Mouse (Mus musculus) liver, embryonic 16.5 days (tissue): Measurements from ENCODE around the gene Eno2. TPM values are rescaled to one million over a fixed set of nuclear protein-coding genes. Genes with fewer than 3 reads are reported as not detected.

Experiments used
- ATAC-seq: fragments of 200-750 bp; cut with Nextera tagmentation; 2 replicates; pipeline ENCODE4 v1.8.0; 2017; ENCODE audit warnings: low read depth, mild to moderate bottlenecking, moderate number of reproducible peaks, moderate library complexity
- H3K27ac ChIP-seq: fragments of 300-500 bp; sonication (generic); 2 replicates; pipeline ENCODE4 v1.5.1; 2014; ENCODE audit warnings: mild to moderate bottlenecking, low read length
- H3K27me3 ChIP-seq: fragments of 300-500 bp; sonication (generic); 2 replicates; pipeline ENCODE4 v1.6.1; 2014; ENCODE audit warnings: low read depth, low read length, mixed read lengths; ENCODE audit not compliant: control insufficient read depth, insufficient read depth
- H3K36me3 ChIP-seq: fragments of 300-500 bp; sonication (generic); 2 replicates; pipeline ENCODE4 v1.6.1; 2014; ENCODE audit warnings: mild to moderate bottlenecking; ENCODE audit not compliant: control insufficient read depth, insufficient read depth
- H3K4me1 ChIP-seq: fragments of 300-500 bp; sonication (generic); 2 replicates; pipeline ENCODE4 v1.6.1; 2014; ENCODE audit warnings: low read depth, low read length, mixed read lengths; ENCODE audit not compliant: control insufficient read depth
- H3K4me2 ChIP-seq: fragments of 300-500 bp; sonication (generic); 2 replicates; pipeline ENCODE4 v1.6.1; 2014; ENCODE audit warnings: low read depth, low read length, mixed read lengths
- H3K4me3 ChIP-seq: fragments of 300-500 bp; sonication (generic); 2 replicates; pipeline ENCODE4 v1.5.1; 2014; ENCODE audit warnings: low read depth, mild to moderate bottlenecking, low read length
- H3K9ac ChIP-seq: fragments of 300-500 bp; sonication (generic); 2 replicates; pipeline ENCODE4 v1.6.1; 2014; ENCODE audit warnings: low read depth, low read length
- H3K9me3 ChIP-seq: fragments of 300-500 bp; sonication (generic); replicated peaks from 2 replicates; pipeline ENCODE4 v1.6.1; 2016; ENCODE audit warnings: low read length; ENCODE audit not compliant: control insufficient read depth
- WGBS: fragments of 180-500 bp; shearing (Covaris S2); extraction: QIAGEN DNeasy Blood & Tissue Kit; methylation state at CpG from one replicate; pipeline ENCODE4 v1.1.7; 2014; ENCODE audit not compliant: insufficient replicate concordance; 5-methylcytosine and 5-hydroxymethylcytosine counted together
- polyA plus RNA-seq: library from polyadenylated mRNA; unstranded; fragments of >200 nt; fragmentation: Nextera tagmentation; extraction: Ambion mirVana; gene quantifications from 2 replicates; pipeline ENCODE4 v1.2.1, GENCODE M21; 2015

Eno2 gene
- polyA plus RNA-seq, 1 experiment from 2014 or later: 0.40 TPM

DNA sequence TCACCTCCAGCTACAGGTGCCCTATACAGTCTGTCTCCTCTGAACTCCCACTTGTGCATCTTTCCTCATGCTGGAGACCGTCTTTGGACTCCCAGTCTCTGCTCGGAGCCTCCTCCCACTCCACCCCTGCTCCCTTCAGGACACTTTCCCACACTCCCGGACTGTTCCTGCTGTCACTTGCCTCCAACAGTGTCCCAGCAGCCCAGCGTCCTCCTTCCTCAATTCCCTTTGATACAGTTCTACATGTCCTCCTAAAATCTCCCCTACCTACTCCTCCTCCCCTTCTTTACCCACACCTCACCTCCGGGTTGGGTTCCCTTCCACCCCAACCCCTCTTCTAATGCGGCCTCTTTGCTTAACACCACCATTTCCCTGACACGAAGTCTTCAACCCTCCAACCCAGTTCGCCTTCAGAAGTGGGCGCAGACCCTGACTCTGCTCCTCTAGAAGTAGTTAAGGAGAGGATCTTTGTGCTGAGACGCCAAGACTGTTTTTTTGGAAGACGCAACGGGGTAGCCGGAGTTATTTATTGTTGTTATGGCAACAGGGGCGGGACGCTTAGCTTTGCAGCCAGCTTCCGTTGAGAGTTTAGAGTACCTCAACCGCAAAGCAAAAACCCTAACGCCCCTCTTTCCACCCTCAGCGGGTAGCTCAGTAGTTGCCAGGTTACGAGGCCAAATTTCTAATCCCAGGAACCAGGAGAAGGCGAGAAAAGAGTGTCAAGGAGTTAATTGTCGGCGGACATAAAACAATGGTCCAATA is 9.9 kb upstream of the Eno2 start, which contains the start of gene Lrrc23:
Lrrc23 (minus strand) TSS at position 506 of the 762 bp plus-strand sequence.
- no peaks in the 10 kb centered on the region for H3K36me3 ChIP-seq
- H3K4me2 ChIP-seq: peak within 1 kb of the TSS; percentile 45
- peaks cover 26% of the 10 kb centered on the region for H3K27me3 ChIP-seq
- no peak for ATAC-seq
- no peak within 1 kb of the TSS for H3K27ac ChIP-seq
- peak within 1 kb of the TSS; percentile 15 for H3K4me3 ChIP-seq
- 2% methylated on average over 23 of the region's 23 CpGs for WGBS
- H3K9ac ChIP-seq: no peak within 1 kb of the TSS
- no peaks in the 10 kb centered on the region for H3K9me3 ChIP-seq
- no peaks in the 10 kb centered on the region; the same call in 1 of the 2 replicates for H3K4me1 ChIP-seq

DNA sequence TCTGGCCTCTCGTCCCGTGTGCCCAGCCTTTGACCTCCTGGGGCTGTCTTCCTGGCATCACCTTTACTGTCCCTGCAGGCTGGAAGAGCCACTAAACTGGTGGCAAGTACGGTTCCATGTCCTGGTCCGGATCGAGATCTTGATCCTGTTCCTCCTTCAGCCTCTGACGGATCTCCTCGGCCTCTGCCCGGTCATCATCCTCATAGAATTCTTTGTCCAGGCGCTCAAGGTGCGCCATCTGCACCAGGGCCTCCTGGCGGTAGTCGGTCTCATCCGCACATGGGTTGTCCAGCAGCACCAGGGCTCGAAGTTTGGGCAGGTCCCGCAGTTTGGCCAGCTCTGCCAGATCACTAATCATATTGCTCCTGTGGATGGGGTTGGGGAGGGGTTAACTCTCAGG is 1.0 kb upstream of the Eno2 start:
- ATAC-seq: no peak
- Histone ChIP-seq H3K9ac (no peak overlapping the region), H3K4me3 (no peak overlapping the region), H3K9me3 (no peaks in the 10 kb centered on the region), H3K36me3 (no peaks in the 10 kb centered on the region), H3K4me2 (no peak overlapping the region), H3K27me3 (peaks cover 36% of the 10 kb centered on the region), H3K27ac (no peak overlapping the region), H3K4me1 (peaks cover 13% of the 10 kb centered on the region)
- WGBS: 70% methylated on average over 15 of the region's 15 CpGs

DNA sequence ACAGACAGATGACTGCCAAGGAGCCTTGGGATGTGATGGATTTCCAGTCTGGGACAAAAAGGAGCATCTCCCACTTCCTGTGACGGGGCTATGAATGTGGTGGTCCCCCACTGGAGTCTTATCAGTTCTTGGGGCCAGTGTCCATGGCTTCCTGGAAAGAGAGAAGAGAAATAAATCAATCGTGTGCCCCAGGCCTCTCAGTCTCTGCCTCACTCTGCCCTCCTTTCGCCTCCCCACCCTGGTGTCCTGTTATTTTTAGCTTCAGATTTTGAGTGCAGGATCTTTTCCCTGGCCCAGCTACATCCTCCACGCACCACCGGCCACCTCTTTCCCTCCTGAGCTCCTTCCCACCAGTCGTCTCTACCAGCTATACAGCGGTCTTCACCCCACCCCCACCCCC is 540 bp upstream of the Eno2 start:
- Histone ChIP-seq H3K27ac (no peak overlapping the region), H3K9ac (no peak overlapping the region), H3K4me1 (peaks cover 13% of the 10 kb centered on the region), H3K27me3 (peaks cover 36% of the 10 kb centered on the region), H3K4me2 (no peak overlapping the region), H3K4me3 (no peak overlapping the region), H3K36me3 (no peaks in the 10 kb centered on the region), H3K9me3 (no peaks in the 10 kb centered on the region)
- WGBS: 21% methylated on average over 7 of the region's 7 CpGs
- ATAC-seq: no peak

DNA sequence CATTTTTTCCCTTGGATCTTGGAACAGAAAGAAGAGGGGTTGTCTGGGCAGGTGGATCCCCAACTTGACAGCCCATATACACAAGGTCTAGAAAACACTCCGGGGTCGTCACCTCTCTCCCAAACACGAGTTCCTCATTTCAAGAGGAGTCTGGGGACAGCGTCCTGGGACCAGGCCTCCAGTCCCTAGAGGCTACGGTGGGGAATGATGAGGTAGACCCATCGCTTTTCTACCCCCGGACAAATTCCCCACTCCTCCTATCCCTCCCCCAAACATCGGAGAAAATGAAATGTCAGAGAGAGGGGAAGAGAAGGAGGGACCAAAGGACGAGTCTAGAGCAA is 799 bp downstream of the Eno2 start:
- peaks cover 36% of the 10 kb centered on the region for H3K27me3 ChIP-seq
- H3K36me3 ChIP-seq: no peaks in the 10 kb centered on the region
- H3K4me2 ChIP-seq: peak overlapping the region; percentile 55

DNA sequence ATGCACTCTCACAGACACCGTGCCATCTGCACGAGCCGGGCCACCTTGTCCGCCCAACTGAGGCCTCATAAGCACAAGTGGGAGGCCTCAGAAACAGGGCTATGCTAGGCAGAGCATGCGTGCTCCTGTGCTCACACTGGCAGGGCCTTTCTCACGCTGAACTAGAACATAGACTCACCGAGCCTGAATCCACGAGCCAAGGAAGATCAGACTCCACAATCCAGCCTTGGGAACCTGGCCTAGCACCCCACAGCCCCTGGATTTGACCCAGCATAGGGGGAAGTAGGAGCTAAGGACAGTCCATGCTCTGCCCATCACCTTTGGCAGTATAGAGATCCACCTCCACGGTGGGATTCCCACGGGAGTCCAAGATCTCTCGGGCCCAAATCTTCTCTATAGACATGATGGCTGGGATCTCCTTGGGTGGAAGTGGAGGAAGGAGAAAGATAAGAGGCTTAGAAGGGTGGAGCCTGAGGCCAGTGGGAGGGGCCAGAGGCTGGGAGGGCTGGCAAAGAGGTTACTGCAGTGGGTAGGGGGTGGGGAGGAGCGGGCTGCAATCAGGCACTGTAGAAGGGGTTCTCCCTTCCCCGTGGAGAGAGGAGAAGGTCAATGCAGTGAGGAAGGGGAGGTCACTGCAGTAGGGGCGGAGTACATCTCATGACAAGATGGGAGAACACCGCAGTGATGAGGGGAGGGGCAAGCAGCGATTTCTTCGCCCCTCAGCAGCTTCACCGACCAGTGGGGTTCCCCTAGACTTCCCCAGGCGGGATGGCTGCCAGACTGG is 1.4 kb downstream of the Eno2 start:
- ATAC-seq: 0 out of 2 replicates have a peak, but pooled peaks have one; percentile 16
- Histone ChIP-seq H3K4me3 (no peak overlapping the region), H3K27me3 (peaks cover 36% of the 10 kb centered on the region), H3K9me3 (no peaks in the 10 kb centered on the region), H3K4me1 (peaks cover 13% of the 10 kb centered on the region), H3K27ac (no peak overlapping the region), H3K36me3 (no peaks in the 10 kb centered on the region), H3K4me2 (peak overlapping the region; percentile 3; the same call in 1 of the 2 replicates), H3K9ac (no peak overlapping the region)
- WGBS: 27% methylated on average over 19 of the region's 19 CpGs

More for the DNA sequence above, 799 bp downstream of the Eno2 start:
- Histone ChIP-seq H3K27ac (no peak overlapping the region), H3K9ac (no peak overlapping the region), H3K4me1 (peaks cover 13% of the 10 kb centered on the region), H3K9me3 (no peaks in the 10 kb centered on the region), H3K4me3 (peak overlapping the region; percentile 51)
- WGBS: 5% methylated on average over 9 of the region's 9 CpGs
- ATAC-seq: no peak

DNA sequence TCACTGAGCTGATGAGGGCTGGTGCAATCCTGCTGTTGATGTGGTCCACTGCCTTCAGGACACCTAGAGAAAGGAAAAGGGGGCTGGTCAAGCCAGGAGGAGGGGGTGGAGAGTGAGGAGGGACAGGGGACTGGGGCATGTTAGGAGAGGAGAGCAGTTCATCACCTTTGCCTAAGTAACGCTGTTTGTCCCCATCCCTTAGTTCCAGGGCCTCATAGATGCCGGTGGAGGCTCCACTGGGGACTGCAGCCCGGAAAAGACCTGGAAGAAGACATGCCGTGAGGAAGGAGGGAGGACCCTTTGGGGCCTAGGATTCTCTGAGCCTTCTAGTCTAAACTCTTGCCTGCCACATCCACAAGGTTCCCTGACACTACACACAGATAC is 1.9 kb downstream of the Eno2 start:
- H3K27ac ChIP-seq: no peak overlapping the region
- ATAC-seq: no peak
- H3K4me1 ChIP-seq: peaks cover 13% of the 10 kb centered on the region
- H3K9ac ChIP-seq: no peak overlapping the region
- 59% methylated on average over 4 of the region's 4 CpGs for WGBS
- no peak overlapping the region for H3K4me3 ChIP-seq
- H3K4me2 ChIP-seq: no peak overlapping the region
- peaks cover 36% of the 10 kb centered on the region for H3K27me3 ChIP-seq
- no peaks in the 10 kb centered on the region for H3K36me3 ChIP-seq
- H3K9me3 ChIP-seq: no peaks in the 10 kb centered on the region

DNA sequence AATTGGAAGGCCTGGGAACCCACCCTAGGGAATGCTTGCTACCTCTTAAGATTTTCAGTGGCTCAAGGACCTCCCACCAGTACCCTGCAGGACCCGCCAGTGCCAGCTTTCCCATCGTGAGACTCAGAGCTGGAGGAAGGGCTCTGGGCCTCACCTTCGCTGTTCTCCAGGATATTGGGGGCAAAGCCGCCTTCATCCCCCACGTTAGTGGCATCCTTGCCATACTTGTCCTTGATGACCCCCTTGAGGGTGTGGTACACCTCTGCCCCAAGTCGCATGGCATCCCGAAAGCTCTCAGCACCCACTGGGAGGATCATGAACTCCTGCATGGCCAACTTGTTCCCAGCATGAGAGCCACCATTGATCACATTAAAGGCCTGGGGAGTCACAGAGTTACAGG is 3.5 kb downstream of the Eno2 start:
- 74% methylated on average over 7 of the region's 7 CpGs for WGBS
- Histone ChIP-seq H3K27ac (no peak overlapping the region), H3K4me1 (peaks cover 13% of the 10 kb centered on the region), H3K4me3 (no peak overlapping the region), H3K9me3 (no peaks in the 10 kb centered on the region), H3K27me3 (peaks cover 36% of the 10 kb centered on the region), H3K36me3 (no peaks in the 10 kb centered on the region), H3K9ac (no peak overlapping the region), H3K4me2 (no peak overlapping the region)
- ATAC-seq: no peak

DNA sequence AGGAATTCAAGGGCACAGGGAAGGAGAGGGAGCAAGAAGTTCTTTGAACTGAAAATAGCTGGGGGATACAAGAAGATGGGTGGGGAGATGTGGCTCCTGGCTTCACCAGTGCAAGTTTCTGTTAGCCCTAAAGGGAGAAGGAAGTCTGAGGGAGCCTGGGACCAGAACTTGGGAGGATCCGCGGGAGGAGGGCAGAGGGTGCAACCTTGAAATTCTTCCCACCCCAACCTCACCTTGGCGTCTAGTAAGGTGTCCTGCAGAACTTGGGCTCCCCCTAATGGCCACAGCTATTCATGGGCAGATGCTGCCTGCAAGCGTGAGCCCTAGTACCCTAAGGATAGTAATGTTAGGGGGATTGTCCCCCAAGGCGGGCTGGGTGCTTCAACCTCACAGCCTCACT is 10.2 kb downstream of the Eno2 start:
- H3K9me3 ChIP-seq: no peaks in the 10 kb centered on the region
- peaks cover 6% of the 10 kb centered on the region for H3K4me1 ChIP-seq
- no peak overlapping the region for H3K4me3 ChIP-seq
- WGBS: 1% methylated on average over 5 of the region's 5 CpGs
- no peak overlapping the region for H3K27ac ChIP-seq
- H3K36me3 ChIP-seq: no peaks in the 10 kb centered on the region
- no peak overlapping the region for H3K4me2 ChIP-seq
- H3K9ac ChIP-seq: no peak overlapping the region
- no peak for ATAC-seq
- H3K27me3 ChIP-seq: peaks cover 45% of the 10 kb centered on the region

DNA sequence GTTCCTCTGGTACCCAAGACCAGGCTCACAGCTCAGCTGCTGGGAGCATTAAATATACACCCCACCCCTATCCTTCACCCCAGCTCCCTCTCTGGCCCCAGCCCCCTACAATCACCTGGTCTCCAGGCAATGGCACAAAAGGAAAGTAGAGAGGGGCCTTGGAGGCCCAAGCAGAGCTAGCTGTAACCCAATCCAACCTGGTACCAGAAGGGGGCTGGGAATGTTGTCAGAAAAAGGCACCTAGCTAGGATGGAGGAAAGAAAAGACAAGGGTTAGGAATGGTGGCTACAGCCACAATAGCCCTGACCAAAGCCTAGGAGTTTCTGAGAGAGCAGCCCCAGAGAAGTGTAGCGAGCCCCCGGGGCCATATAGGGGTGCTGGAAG is 10.6 kb downstream of the Eno2 start:
- Histone ChIP-seq H3K9me3 (no peaks in the 10 kb centered on the region), H3K27me3 (peaks cover 48% of the 10 kb centered on the region), H3K27ac (no peak overlapping the region), H3K9ac (no peak overlapping the region), H3K4me2 (no peak overlapping the region), H3K4me3 (no peak overlapping the region), H3K36me3 (no peaks in the 10 kb centered on the region), H3K4me1 (peaks cover 6% of the 10 kb centered on the region)
- 33% methylated on average over 2 of the region's 2 CpGs for WGBS
- no peak for ATAC-seq
